Mouse (Mus musculus) E14TG2a.4 (cell line): ENCODE results near the gene Ociad1.

Experiments used
- CTCF ChIP-seq: conservative IDR thresholded peaks from 2 replicates; pipeline ENCODE4 v1.5.1; 2014; ENCODE audit warnings: low read length
- POU5F1 ChIP-seq: IDR thresholded peaks from 2 replicates; pipeline ENCODE4 v1.6.1; 2014; ENCODE audit warnings: low read length, borderline replicate concordance

DNA sequence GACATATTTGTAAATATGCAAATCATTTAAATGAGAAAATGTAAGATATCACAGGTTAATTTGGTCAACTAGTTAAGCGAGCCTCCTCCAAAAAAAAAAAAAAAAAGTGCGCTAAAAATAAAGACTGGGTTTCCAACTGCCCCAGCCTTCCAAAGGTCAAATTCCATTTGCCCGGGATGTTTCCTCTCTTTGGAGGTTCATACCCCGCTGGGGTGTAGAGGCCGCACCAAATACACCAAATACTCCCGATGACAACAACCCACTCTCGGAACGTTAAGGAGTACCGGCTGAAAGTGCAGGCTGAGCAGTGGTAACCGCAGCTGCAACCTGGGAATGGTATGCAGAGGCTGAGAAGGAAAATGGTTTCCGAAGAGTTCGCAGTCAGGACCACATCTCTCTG lies 67.7 kb downstream of the Ociad1 start:
- TF ChIP-seq CTCF (no peak), POU5F1 (no peak)
